Mouse (Mus musculus): ENCODE measurements around the gene Khdc3. TPM values are rescaled to one million over a fixed set of nuclear protein-coding genes. Genes with fewer than 3 reads are reported as not detected.
A peak's percentile ranks its signal among the peaks of the same experiment; 100 is the strongest.

Khdc3 gene
- polyA plus RNA-seq (2012; ENCODE audit: insufficient read depth, insufficient read length, low replicate concordance, missing spikeins) = not detected in 2 replicates

- peaks cover 8% of the 10 kb centered on the region for H3K4me1 ChIP-seq (ENCODE audit: control insufficient read depth, insufficient read depth, low read length)
- 79% methylated on average over 5 of the region's 5 CpGs for WGBS
- no peak within 1 kb of the TSS for H3K4me3 ChIP-seq (ENCODE audit: insufficient read depth, low read depth, low read length)
- TF ChIP-seq POLR2A (IDR thresholded peaks at IDR 0.05; ENCODE audit: insufficient read depth, low read depth, low read length) (no peak), CTCF (IDR thresholded peaks at IDR 0.05; ENCODE audit: insufficient read depth, low read depth, low read length) (no peak)
- no peak within 1 kb of the TSS for H3K27ac ChIP-seq (ENCODE audit: insufficient read depth, low read depth, low read length)
Measured at GRCm38 (mm10) chr9:73101536-73101935, at the start of gene Khdc3. Khdc3 (plus strand) TSS chr9:73101836.

GRCm38 (mm10) chr9:73055441-73055911, 46.2 kb upstream of the Khdc3 start:
- no peak overlapping the region for H3K27ac ChIP-seq (ENCODE audit: insufficient read depth, low read depth, low read length)
- WGBS = 72% methylated on average over 10 of the region's 10 CpGs
- no peak overlapping the region for H3K4me3 ChIP-seq (ENCODE audit: insufficient read depth, low read depth, low read length)
- no peak for TF ChIP-seq POLR2A (IDR thresholded peaks at IDR 0.05; ENCODE audit: insufficient read depth, low read depth, low read length)
- TF ChIP-seq CTCF (IDR thresholded peaks at IDR 0.05; ENCODE audit: insufficient read depth, low read depth, low read length) = no peak
- H3K4me1 ChIP-seq (ENCODE audit: control insufficient read depth, insufficient read depth, low read length) = no peaks in the 10 kb centered on the region

GRCm38 (mm10) chr9:73059224-73059623, 42.4 kb upstream of the Khdc3 start:
- H3K27ac ChIP-seq (ENCODE audit: insufficient read depth, low read depth, low read length) = no peak overlapping the region
- TF ChIP-seq POLR2A (IDR thresholded peaks at IDR 0.05; ENCODE audit: insufficient read depth, low read depth, low read length) (no peak), CTCF (IDR thresholded peaks at IDR 0.05; ENCODE audit: insufficient read depth, low read depth, low read length) (no peak)
- H3K4me3 ChIP-seq (ENCODE audit: insufficient read depth, low read depth, low read length) = no peak overlapping the region
- 93% methylated on average over 4 of the region's 4 CpGs for WGBS
- peaks cover 3% of the 10 kb centered on the region; the same call in 1 of the 2 replicates for H3K4me1 ChIP-seq (ENCODE audit: control insufficient read depth, insufficient read depth, low read length)

- 51% methylated on average over 15 of the region's 15 CpGs for WGBS
- Histone ChIP-seq H3K27ac (ENCODE audit: insufficient read depth, low read depth, low read length) (no peak overlapping the region), H3K4me3 (ENCODE audit: insufficient read depth, low read depth, low read length) (no peak overlapping the region), H3K4me1 (ENCODE audit: control insufficient read depth, insufficient read depth, low read length) (peaks cover 14% of the 10 kb centered on the region)
- TF ChIP-seq POLR2A (IDR thresholded peaks at IDR 0.05; ENCODE audit: insufficient read depth, low read depth, low read length) (no peak), CTCF (IDR thresholded peaks at IDR 0.05; ENCODE audit: insufficient read depth, low read depth, low read length) (no peak)
Measured at GRCm38 (mm10) chr9:73063621-73064290, 37.9 kb upstream of the Khdc3 start.

- TF ChIP-seq POLR2A (IDR thresholded peaks at IDR 0.05; ENCODE audit: insufficient read depth, low read depth, low read length) (no peak), CTCF (IDR thresholded peaks at IDR 0.05; ENCODE audit: insufficient read depth, low read depth, low read length) (no peak)
- 50% methylated on average over 10 of the region's 10 CpGs for WGBS
- H3K4me1 ChIP-seq (ENCODE audit: control insufficient read depth, insufficient read depth, low read length) = peaks cover 14% of the 10 kb centered on the region
- H3K4me3 ChIP-seq (ENCODE audit: insufficient read depth, low read depth, low read length) = no peak overlapping the region
- H3K27ac ChIP-seq (ENCODE audit: insufficient read depth, low read depth, low read length) = no peak overlapping the region
Measured at GRCm38 (mm10) chr9:73067086-73067485, 34.5 kb upstream of the Khdc3 start.

- H3K4me3 ChIP-seq (ENCODE audit: insufficient read depth, low read depth, low read length) = no peak overlapping the region
- no peak for TF ChIP-seq POLR2A (IDR thresholded peaks at IDR 0.05; ENCODE audit: insufficient read depth, low read depth, low read length)
- 36% methylated on average over 6 of the region's 6 CpGs for WGBS
- peaks cover 14% of the 10 kb centered on the region for H3K4me1 ChIP-seq (ENCODE audit: control insufficient read depth, insufficient read depth, low read length)
- 0 out of 2 replicates have a peak overlapping the region, but pooled peaks have one; percentile 17 for H3K27ac ChIP-seq (ENCODE audit: insufficient read depth, low read depth, low read length)
Measured at GRCm38 (mm10) chr9:73068230-73068679, 33.4 kb upstream of the Khdc3 start.

GRCm38 (mm10) chr9:73068688-73069087, 32.9 kb upstream of the Khdc3 start:
- TF ChIP-seq POLR2A (IDR thresholded peaks at IDR 0.05; ENCODE audit: insufficient read depth, low read depth, low read length) (no peak), CTCF (IDR thresholded peaks at IDR 0.05; ENCODE audit: insufficient read depth, low read depth, low read length) (no peak)

GRCm38 (mm10) chr9:73070971-73071659, 30.5 kb upstream of the Khdc3 start:
- Histone ChIP-seq H3K4me3 (ENCODE audit: insufficient read depth, low read depth, low read length) (no peak overlapping the region), H3K27ac (ENCODE audit: insufficient read depth, low read depth, low read length) (no peak overlapping the region), H3K4me1 (ENCODE audit: control insufficient read depth, insufficient read depth, low read length) (peaks cover 11% of the 10 kb centered on the region)
- no peak for TF ChIP-seq POLR2A (IDR thresholded peaks at IDR 0.05; ENCODE audit: insufficient read depth, low read depth, low read length)
- no peak for TF ChIP-seq CTCF (IDR thresholded peaks at IDR 0.05; ENCODE audit: insufficient read depth, low read depth, low read length)
- 56% methylated on average over 10 of the region's 10 CpGs for WGBS

More at GRCm38 (mm10) chr9:73068688-73069087, 32.9 kb upstream of the Khdc3 start:
- 84% methylated on average over 6 of the region's 6 CpGs for WGBS
- H3K4me3 ChIP-seq (ENCODE audit: insufficient read depth, low read depth, low read length) = no peak overlapping the region
- H3K4me1 ChIP-seq (ENCODE audit: control insufficient read depth, insufficient read depth, low read length) = peaks cover 11% of the 10 kb centered on the region
- no peak overlapping the region for H3K27ac ChIP-seq (ENCODE audit: insufficient read depth, low read depth, low read length)

- peaks cover 7% of the 10 kb centered on the region for H3K4me1 ChIP-seq (ENCODE audit: control insufficient read depth, insufficient read depth, low read length)
- no peak overlapping the region for H3K27ac ChIP-seq (ENCODE audit: insufficient read depth, low read depth, low read length)
- 84% methylated on average over 8 of the region's 8 CpGs for WGBS
- no peak overlapping the region for H3K4me3 ChIP-seq (ENCODE audit: insufficient read depth, low read depth, low read length)
- no peak for TF ChIP-seq CTCF (IDR thresholded peaks at IDR 0.05; ENCODE audit: insufficient read depth, low read depth, low read length)
- TF ChIP-seq POLR2A (IDR thresholded peaks at IDR 0.05; ENCODE audit: insufficient read depth, low read depth, low read length) = no peak
Measured at GRCm38 (mm10) chr9:73072426-73072825, 29.2 kb upstream of the Khdc3 start.
